Mouse (Mus musculus): ENCODE measurements around the gene Prkca. TPM values are rescaled to one million over a fixed set of nuclear protein-coding genes. Genes with fewer than 3 reads are reported as not detected.

The Prkca gene
- total RNA-seq, 2 experiments from 2014 or later, result 230 to 239 TPM

GRCm38 (mm10) chr11:108054647-108055046 lies 289.1 kb downstream of the Prkca start:
- DNase-seq, result no peak

GRCm38 (mm10) chr11:108053746-108054145 lies 290.0 kb downstream of the Prkca start:
- DNase-seq, result no peak

- no peak for DNase-seq
Measured at GRCm38 (mm10) chr11:108041669-108042068, 302.1 kb downstream of the Prkca start.

GRCm38 (mm10) chr11:108040823-108041222 lies 302.9 kb downstream of the Prkca start:
- DNase-seq, result no peak

- no peak for DNase-seq
Measured at GRCm38 (mm10) chr11:108039761-108040160, 304.0 kb downstream of the Prkca start.

DNA sequence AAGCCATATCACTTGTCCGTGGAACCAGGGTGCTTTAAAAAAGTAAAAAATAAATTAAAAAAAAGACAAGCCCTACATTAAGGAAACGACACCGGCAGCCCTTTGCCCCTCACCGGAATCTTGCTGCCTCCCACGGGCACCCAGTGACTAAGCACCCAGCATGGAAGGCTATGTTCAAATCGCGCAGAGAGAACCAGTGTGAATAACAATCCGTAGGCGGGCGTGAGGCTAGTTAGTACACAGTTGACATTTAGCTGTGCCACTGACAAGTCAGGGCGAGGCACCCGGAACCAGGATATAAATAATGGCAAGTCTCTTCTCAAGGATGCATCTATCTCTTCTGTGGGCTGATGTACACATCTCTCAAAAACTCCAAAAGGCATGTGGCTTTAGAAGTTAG lies 304.7 kb downstream of the Prkca start:
- DNase-seq, result peak in 1 of 2 experiments; percentile 41

DNA sequence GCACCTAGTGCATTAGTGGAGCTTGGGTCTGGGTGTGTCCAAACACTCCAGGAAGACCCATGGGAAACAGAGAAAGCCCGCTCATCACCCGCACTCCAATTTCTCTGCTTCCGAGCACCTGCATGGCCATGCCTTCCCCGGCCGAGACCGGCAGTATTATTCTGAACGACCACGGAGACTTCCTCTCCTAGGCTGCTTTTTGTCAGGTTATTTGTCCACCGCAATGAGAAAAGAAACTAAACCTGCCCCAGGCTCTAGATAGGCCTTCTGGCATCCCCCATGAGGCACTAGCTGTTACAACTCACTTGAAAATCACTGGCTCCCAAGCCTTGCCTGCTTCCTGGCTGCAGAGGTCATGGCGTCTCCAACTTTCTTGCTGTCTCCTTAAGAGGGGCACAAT lies 307.4 kb downstream of the Prkca start:
- DNase-seq, result no peak

DNA sequence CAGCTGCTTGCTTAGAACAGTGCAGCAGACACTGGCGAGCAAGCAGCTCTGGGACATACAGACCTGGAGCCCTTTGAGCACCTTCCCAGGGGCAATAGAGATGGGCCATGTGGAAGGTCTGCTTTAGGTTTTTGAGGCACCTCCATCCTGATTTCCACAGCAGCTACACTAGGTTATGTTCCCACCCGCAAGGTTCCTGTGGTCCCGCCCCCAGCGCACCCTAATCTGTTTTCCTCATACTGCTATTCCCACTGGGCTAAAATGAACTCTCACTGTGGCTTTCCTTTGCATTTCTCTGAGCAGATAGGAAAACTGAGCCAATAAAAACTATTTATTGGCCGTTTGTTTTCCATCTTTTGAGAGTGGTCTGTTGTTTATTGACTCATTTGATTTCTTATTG lies 308.0 kb downstream of the Prkca start:
- DNase-seq, result no peak

GRCm38 (mm10) chr11:108034376-108034775 lies 309.4 kb downstream of the Prkca start:
- DNase-seq, result no peak

- DNase-seq, result no peak
Measured at GRCm38 (mm10) chr11:108032568-108032967, 311.2 kb downstream of the Prkca start.

- peak; percentile 46 to 54 for DNase-seq
Measured at GRCm38 (mm10) chr11:108030956-108031604, 312.6 kb downstream of the Prkca start.

- DNase-seq, result no peak
Measured at GRCm38 (mm10) chr11:108029321-108029720, 314.4 kb downstream of the Prkca start.

DNA sequence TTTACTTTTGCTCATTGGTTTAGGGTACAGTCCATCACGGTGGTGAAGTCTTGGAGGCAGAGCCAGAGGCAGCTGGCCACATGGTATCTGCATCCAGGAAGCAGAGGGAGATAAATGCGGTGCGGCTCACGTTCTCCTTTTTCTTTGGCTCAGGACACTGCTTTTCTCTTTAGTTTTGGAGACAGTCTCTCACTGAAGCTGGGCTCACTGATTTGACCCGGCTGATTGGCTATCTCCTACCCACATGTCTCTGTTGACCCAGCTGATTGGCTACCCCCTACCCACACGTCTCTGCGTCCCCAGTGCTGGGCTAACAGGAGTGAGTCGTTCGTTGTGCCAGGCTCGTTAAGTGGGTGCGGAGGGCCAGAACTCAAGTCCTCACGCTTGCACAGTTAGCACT lies 315.3 kb downstream of the Prkca start:
- DNase-seq, result no peak

DNA sequence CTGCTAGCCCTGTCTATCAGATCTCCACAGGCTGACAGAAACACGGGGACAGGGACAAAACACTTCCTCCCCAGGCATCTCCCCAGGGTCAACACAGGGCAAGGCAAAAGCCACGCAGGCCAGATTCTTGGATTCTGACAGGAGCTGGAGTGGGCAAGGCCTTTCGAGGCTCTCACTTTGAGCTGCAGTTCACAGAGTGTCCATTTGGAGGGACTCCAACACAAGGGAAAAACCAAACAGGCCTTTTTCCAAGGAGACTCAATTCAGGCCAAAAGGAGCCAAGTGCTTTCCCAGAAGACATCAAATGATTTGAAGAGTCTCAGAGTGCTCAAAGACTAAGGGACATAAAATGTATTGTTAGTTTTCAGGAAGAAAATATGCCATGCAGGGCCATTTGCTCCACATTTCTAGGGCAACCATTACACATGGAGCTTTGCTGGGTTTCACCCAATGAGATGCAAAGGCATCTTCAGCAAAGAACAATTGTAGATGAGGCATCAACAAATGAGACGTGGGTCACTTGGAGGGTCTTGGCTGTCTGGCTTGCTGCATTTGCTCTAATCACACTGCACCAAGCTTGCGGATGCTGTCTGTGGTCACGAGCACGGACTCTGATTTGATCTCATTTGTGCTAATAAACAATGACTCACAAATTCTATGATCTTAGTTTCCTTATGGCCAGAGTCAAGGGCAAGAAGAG lies 317.9 kb downstream of the Prkca start:
- peak; percentile 39 to 47 for DNase-seq

- DNase-seq, result peak; percentile 90 to 91
Measured at GRCm38 (mm10) chr11:108023188-108023587, 320.5 kb downstream of the Prkca start.

DNA sequence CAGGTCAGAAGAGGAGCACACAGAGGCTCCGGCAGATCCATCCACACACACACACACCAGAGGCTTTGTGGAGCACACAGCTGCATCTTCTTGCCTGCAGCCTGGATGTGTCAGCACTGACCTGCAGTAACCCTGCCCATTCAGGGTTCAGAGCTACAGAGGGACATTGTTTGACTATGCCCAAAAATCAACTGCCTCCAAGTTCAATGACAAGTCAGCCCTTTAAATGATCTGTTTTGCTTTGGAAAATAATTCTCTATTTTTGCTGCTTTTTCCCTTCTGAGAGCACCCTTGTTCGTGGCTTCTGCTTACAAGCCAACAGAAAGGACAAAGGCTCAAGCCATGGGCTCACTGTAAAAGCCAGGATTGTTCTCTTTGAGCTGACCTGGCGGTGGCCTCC lies 322.8 kb downstream of the Prkca start:
- DNase-seq, result peak; percentile 30 to 37

GRCm38 (mm10) chr11:108015284-108015683 lies 328.4 kb downstream of the Prkca start:
- no peak for DNase-seq

DNA sequence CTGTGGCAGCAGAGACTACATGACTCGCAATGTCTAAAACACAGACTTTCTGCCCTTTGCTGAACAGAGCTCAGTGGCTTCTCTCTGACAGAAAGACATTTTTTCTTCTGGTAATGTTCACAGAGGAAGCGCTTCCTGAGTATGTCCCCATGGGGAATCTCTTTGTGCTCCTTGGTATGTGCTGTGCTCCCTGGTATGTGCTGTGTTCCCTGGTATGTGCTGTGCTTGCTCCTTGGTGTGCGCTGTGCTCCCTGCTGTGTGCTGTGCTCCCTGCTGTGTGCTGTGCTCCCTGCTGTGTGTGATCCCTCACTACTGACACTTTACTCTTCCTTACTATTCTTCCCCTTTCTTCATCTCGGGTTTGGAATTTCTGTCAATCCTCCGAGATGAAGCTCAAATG lies 330.3 kb downstream of the Prkca start:
- DNase-seq, result no peak

- DNase-seq, result no peak
Measured at GRCm38 (mm10) chr11:108010465-108010864, 333.3 kb downstream of the Prkca start.

DNA sequence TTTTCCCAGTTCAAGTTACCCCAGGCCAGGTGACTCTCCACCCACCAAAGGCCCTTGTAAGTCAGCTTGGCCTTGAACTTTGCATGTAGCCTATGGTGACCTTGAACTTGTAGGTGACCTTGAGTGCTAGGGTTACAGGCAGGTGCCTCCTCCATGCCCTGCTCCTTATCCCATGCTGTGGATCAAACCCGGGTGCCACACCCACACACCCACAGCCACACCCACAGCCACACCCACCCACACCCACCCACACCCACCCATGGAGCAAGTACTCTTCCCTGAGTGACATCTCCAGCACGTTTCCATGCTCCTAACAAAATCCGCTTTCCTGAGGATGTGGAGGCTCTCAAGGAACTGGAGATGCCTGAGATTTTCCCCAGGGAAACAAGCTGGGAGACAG lies 344.8 kb downstream of the Prkca start:
- no peak for DNase-seq

DNA sequence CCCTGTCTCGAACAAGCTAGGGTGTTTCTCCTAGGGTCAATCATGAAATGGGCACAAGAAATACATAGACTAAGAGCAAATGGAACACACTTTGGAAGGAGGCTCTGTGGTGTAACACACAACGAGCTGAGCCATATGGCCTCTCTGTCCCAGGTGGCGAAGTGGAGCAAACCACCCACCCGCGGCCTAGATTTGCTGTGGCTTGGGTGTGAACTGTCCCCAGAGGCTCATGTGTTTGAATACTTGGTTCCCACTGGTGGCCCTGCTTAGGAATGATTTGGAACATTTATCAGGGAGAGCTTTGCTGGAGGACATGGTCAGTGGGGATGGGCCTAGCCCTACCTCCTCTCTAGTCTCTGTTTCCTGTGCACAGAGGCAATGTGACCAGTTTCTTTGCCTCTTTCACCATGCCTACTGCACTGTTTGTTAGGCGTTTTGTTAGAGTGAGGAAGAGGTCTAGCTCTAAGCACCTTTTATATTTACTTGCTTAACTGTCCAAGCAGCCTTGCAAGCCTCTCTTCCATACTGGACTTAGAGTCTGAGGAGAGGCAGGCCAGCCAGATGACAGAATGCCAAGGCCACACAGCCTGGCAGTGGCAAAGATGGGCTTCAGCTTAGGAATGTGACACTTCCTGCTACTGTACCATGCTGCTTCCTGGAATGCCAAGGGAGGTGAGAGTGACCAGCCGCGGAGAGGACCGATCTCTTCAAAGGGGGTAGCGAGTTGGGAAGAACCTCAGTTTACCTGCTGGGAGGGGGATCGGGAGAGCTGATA lies 346.6 kb downstream of the Prkca start:
- DNase-seq, result no peak

- DNase-seq, result peak; percentile 23 to 37
Measured at GRCm38 (mm10) chr11:107994487-107994886, 349.2 kb downstream of the Prkca start.

GRCm38 (mm10) chr11:107993792-107994191 lies 349.9 kb downstream of the Prkca start:
- DNase-seq, result no peak
